Mouse (Mus musculus): ENCODE results near the gene Pde1a. TPM values are rescaled to one million over a fixed set of nuclear protein-coding genes. Genes with fewer than 3 reads are reported as not detected.
A peak's percentile ranks its signal among the peaks of the same experiment; 100 is the strongest.

Pde1a gene
- polyA plus RNA-seq (2016; fragmentation: Nextera tagmentation; extraction: Ambion mirVana), result 40.5 and 41.2 TPM in 2 replicates

DNA sequence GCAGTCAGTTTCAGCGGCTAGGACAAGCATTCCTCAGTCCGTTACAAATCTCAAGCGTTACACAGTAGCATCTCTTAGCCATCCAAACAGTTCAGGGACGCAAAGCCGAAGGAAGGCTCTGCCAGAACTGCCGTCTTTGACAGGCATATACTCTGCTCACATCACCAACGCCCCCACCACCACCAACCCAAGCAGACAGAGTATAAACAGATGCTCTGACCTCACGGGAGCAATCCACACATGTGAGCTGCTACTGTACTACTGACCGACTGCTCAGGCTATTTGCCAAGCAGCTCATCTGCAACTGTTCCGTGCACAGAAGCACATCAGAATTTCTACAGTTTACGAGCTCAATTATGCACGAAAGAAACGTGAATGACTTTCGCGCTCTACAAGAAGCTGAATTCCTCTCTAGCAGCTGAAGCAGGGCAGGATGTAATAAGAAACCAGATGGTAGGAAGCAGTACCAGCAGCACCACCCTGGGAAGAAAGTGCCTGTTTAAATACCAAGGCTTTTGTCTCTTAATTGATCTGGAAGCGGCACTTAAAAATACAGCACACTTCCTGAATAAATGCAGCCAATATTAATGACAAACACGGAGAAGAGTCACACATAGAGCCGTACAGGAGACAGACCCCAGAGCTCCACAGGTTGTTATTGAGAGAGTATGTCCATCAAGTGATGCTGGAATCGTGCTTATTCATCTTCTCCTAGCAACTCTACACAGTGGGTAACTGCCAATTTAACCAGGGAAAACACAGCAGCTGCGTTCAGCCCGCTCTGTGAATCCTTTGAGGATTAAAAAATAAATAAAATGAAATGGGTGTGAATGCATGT lies at the start of gene Pde1a:
Gene Pde1a, minus strand, starts transcription at position 598 of the 838 bp plus-strand sequence.
- peak within 1 kb of the TSS; percentile 38 for H3K4me3 ChIP-seq
- H3K4me1 ChIP-seq (replicated peaks), result peaks cover 12% of the 10 kb centered on the region
- peak within 1 kb of the TSS; percentile 43 for H3K9ac ChIP-seq
- 29% methylated on average over 21 of the region's 21 CpGs for WGBS
- no peaks in the 10 kb centered on the region for H3K36me3 ChIP-seq
- H3K27me3 ChIP-seq (replicated peaks), result no peaks in the 10 kb centered on the region
- H3K27ac ChIP-seq (ENCODE audit: poor library complexity, severe bottlenecking), result no peak within 1 kb of the TSS
- H3K4me2 ChIP-seq, result peak within 1 kb of the TSS; percentile 73
- no peaks in the 10 kb centered on the region for H3K9me3 ChIP-seq (replicated peaks)
- ATAC-seq (ENCODE audit: insufficient number of reproducible peaks, low FRiP score), result no peak

DNA sequence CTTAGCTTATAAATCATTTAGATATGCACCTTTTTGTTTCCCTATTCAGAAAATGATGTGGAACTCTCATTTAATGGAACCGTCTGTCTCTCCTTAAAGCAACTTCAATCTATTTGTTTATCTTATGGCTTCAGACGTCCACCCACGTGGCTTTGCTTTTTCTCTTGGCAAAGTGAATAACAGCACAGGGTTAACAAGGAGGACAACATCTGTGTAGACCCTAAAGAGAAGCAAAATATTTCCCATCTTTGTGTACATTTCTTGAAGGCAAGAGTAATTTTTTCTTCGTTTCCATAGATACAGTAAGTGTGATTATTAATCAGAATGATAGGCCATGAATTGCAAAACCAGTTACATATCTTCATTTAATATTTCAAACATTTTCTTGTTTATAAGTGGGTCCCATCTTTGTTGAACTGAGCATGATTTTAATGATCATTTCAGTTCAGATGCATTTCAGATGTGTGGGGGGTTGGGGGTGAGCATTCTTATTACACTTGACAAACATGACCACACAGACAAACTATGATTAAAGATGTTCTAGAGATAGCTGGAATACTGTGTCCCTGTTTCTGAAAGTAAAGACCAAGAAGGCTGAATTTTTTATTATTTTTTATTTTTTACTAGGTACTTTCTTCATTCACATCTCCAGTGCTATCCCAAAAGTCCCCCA lies 49.5 kb upstream of the Pde1a start:
- Histone ChIP-seq H3K9me3 (replicated peaks) (no peaks in the 10 kb centered on the region), H3K9ac (no peak overlapping the region), H3K36me3 (no peaks in the 10 kb centered on the region), H3K4me1 (replicated peaks) (peaks cover 3% of the 10 kb centered on the region; the same call in 1 of the 2 replicates), H3K4me3 (no peak overlapping the region), H3K27me3 (replicated peaks) (0 out of 2 replicates have a peak, but pooled peaks cover 8% of the 10 kb centered on the region), H3K27ac (ENCODE audit: poor library complexity, severe bottlenecking) (no peak overlapping the region), H3K4me2 (no peak overlapping the region)
- no peak for ATAC-seq (ENCODE audit: insufficient number of reproducible peaks, low FRiP score)
- WGBS, result 69% methylated on average over 4 of the region's 4 CpGs

DNA sequence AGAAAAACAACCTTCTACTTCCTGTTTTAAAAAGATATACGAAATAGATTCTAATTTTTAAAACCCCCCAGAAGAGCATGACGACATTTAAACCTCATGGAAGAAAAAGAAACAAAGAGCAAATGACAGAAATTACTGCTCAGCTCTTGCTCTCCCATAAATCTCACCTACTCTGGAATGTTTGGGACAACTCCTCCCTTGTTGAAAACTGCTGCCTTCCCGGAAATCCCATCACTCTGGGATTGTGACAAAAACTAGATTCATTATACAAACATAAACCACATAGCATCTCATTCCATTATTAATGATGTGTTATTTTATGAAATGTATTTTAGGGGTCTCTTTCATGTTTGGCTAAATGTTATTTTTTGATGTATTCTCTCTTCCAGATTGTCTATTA lies 48.9 kb upstream of the Pde1a start:
- H3K27me3 ChIP-seq (replicated peaks), result 0 out of 2 replicates have a peak, but pooled peaks cover 8% of the 10 kb centered on the region
- H3K36me3 ChIP-seq, result no peaks in the 10 kb centered on the region
- peaks cover 3% of the 10 kb centered on the region; the same call in 1 of the 2 replicates for H3K4me1 ChIP-seq (replicated peaks)
- H3K4me3 ChIP-seq, result no peak overlapping the region
- ATAC-seq (ENCODE audit: insufficient number of reproducible peaks, low FRiP score), result no peak
- H3K4me2 ChIP-seq, result no peak overlapping the region
- H3K9ac ChIP-seq, result no peak overlapping the region
- WGBS, result 76% methylated on average over 3 of the region's 3 CpGs
- H3K9me3 ChIP-seq (replicated peaks), result no peaks in the 10 kb centered on the region
- no peak overlapping the region for H3K27ac ChIP-seq (ENCODE audit: poor library complexity, severe bottlenecking)

DNA sequence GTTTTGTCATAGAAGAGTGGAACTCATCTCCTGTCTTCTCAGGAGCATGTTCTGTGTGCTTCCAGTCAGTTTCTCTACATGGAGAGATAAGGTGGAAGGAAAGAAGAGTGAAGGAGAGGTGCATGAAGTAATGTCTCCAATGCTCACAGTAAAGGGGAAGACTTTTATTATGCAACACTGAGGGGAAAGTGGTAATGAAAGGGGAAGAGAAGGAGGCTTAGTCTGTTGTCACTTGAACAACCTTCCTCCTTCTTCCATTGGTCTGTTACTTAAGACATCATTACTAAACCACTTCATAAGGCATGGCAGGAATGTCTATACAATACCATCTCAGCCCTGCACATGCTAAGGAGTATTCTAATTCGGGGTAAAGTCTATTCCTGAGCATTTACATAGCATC lies 38.8 kb upstream of the Pde1a start:
- WGBS, result 93% methylated on average over 1 of the region's 1 CpGs
- no peak overlapping the region for H3K4me3 ChIP-seq
- peaks cover 13% of the 10 kb centered on the region for H3K4me1 ChIP-seq (replicated peaks)

GRCm38 (mm10) chr2:80158784-80159183 lies 29.5 kb upstream of the Pde1a start:
- no peaks in the 10 kb centered on the region for H3K4me1 ChIP-seq (replicated peaks)
- ATAC-seq (ENCODE audit: insufficient number of reproducible peaks, low FRiP score), result no peak
- H3K27me3 ChIP-seq (replicated peaks), result no peaks in the 10 kb centered on the region
- 85% methylated on average over 2 of the region's 2 CpGs for WGBS
- H3K9me3 ChIP-seq (replicated peaks), result no peaks in the 10 kb centered on the region
- H3K36me3 ChIP-seq, result no peaks in the 10 kb centered on the region
- H3K4me3 ChIP-seq, result no peak overlapping the region
- no peak overlapping the region for H3K9ac ChIP-seq
- no peak overlapping the region for H3K4me2 ChIP-seq
- H3K27ac ChIP-seq (ENCODE audit: poor library complexity, severe bottlenecking), result no peak overlapping the region

More for the DNA sequence above, 38.8 kb upstream of the Pde1a start:
- Histone ChIP-seq H3K27ac (ENCODE audit: poor library complexity, severe bottlenecking) (no peak overlapping the region), H3K27me3 (replicated peaks) (peaks cover 4% of the 10 kb centered on the region; the same call in 1 of the 2 replicates), H3K4me2 (no peak overlapping the region), H3K9ac (no peak overlapping the region), H3K36me3 (no peaks in the 10 kb centered on the region), H3K9me3 (replicated peaks) (no peaks in the 10 kb centered on the region)
- no peak for ATAC-seq (ENCODE audit: insufficient number of reproducible peaks, low FRiP score)

GRCm38 (mm10) chr2:80158196-80158595 lies 28.9 kb upstream of the Pde1a start:
- no peak for ATAC-seq (ENCODE audit: insufficient number of reproducible peaks, low FRiP score)
- WGBS, result 73% methylated on average over 3 of the region's 3 CpGs
- no peak overlapping the region for H3K4me3 ChIP-seq
- no peaks in the 10 kb centered on the region for H3K36me3 ChIP-seq
- no peaks in the 10 kb centered on the region for H3K27me3 ChIP-seq (replicated peaks)
- H3K4me1 ChIP-seq (replicated peaks), result no peaks in the 10 kb centered on the region
- no peaks in the 10 kb centered on the region for H3K9me3 ChIP-seq (replicated peaks)
- no peak overlapping the region for H3K4me2 ChIP-seq
- H3K9ac ChIP-seq, result no peak overlapping the region
- no peak overlapping the region for H3K27ac ChIP-seq (ENCODE audit: poor library complexity, severe bottlenecking)

GRCm38 (mm10) chr2:80150019-80150418 lies 20.8 kb upstream of the Pde1a start:
- Histone ChIP-seq H3K27me3 (replicated peaks) (no peaks in the 10 kb centered on the region), H3K4me3 (no peak overlapping the region), H3K4me1 (replicated peaks) (no peaks in the 10 kb centered on the region), H3K4me2 (no peak overlapping the region), H3K9me3 (replicated peaks) (no peaks in the 10 kb centered on the region), H3K9ac (no peak overlapping the region), H3K27ac (ENCODE audit: poor library complexity, severe bottlenecking) (no peak overlapping the region), H3K36me3 (no peaks in the 10 kb centered on the region)
- no peak for ATAC-seq (ENCODE audit: insufficient number of reproducible peaks, low FRiP score)
- 77% methylated on average over 6 of the region's 6 CpGs for WGBS

- no peak for ATAC-seq (ENCODE audit: insufficient number of reproducible peaks, low FRiP score)
- Histone ChIP-seq H3K4me2 (no peak overlapping the region), H3K9ac (no peak overlapping the region), H3K9me3 (replicated peaks) (no peaks in the 10 kb centered on the region), H3K4me1 (replicated peaks) (no peaks in the 10 kb centered on the region), H3K36me3 (no peaks in the 10 kb centered on the region), H3K4me3 (no peak overlapping the region), H3K27me3 (replicated peaks) (no peaks in the 10 kb centered on the region), H3K27ac (ENCODE audit: poor library complexity, severe bottlenecking) (no peak overlapping the region)
- WGBS, result 76% methylated on average over 3 of the region's 3 CpGs
Observed at GRCm38 (mm10) chr2:80149332-80149731, 20.1 kb upstream of the Pde1a start.

DNA sequence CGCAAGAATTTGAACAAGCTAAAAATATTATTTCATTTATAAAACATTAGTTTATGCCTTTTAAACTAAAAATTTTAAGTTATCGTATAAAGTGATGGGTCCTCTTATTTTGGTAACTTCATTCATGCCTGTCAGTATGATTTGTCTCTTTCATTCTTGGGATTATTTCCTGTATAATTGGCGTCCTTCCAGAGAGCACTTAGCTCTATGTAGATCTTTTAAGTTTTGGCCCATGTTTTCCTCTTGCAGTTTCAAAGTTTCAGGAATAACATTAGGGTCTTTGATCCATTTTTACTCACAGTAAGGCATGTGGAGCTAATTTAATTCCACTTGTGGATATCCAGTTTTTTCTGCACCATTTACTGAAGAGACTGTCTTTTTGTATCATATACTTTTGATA lies 5.8 kb upstream of the Pde1a start:
- H3K36me3 ChIP-seq, result no peaks in the 10 kb centered on the region
- no peak overlapping the region for H3K27ac ChIP-seq (ENCODE audit: poor library complexity, severe bottlenecking)
- H3K4me3 ChIP-seq, result no peak overlapping the region
- H3K9ac ChIP-seq, result no peak overlapping the region
- no peak overlapping the region for H3K4me2 ChIP-seq
- no peaks in the 10 kb centered on the region for H3K4me1 ChIP-seq (replicated peaks)
- ATAC-seq (ENCODE audit: insufficient number of reproducible peaks, low FRiP score), result no peak
- H3K27me3 ChIP-seq (replicated peaks), result no peaks in the 10 kb centered on the region
- 77% methylated on average over 3 of the region's 3 CpGs for WGBS
- no peaks in the 10 kb centered on the region for H3K9me3 ChIP-seq (replicated peaks)

- H3K4me1 ChIP-seq (replicated peaks), result peaks cover 12% of the 10 kb centered on the region
- no peak overlapping the region for H3K9ac ChIP-seq
- no peaks in the 10 kb centered on the region for H3K27me3 ChIP-seq (replicated peaks)
- no peak for ATAC-seq (ENCODE audit: insufficient number of reproducible peaks, low FRiP score)
- H3K4me3 ChIP-seq, result no peak overlapping the region
- no peaks in the 10 kb centered on the region for H3K36me3 ChIP-seq
- no peak overlapping the region for H3K4me2 ChIP-seq
- H3K9me3 ChIP-seq (replicated peaks), result no peaks in the 10 kb centered on the region
- WGBS, result 72% methylated on average over 3 of the region's 3 CpGs
- H3K27ac ChIP-seq (ENCODE audit: poor library complexity, severe bottlenecking), result no peak overlapping the region
Observed at GRCm38 (mm10) chr2:80132677-80133076, 3.4 kb upstream of the Pde1a start.

GRCm38 (mm10) chr2:80126663-80127062 lies 2.6 kb downstream of the Pde1a start:
- Histone ChIP-seq H3K9me3 (replicated peaks) (no peaks in the 10 kb centered on the region), H3K4me1 (replicated peaks) (peaks cover 12% of the 10 kb centered on the region), H3K36me3 (no peaks in the 10 kb centered on the region), H3K27ac (ENCODE audit: poor library complexity, severe bottlenecking) (no peak overlapping the region), H3K4me3 (no peak overlapping the region), H3K9ac (no peak overlapping the region), H3K4me2 (no peak overlapping the region), H3K27me3 (replicated peaks) (no peaks in the 10 kb centered on the region)
- WGBS, result 66% methylated on average over 4 of the region's 4 CpGs
- ATAC-seq (ENCODE audit: insufficient number of reproducible peaks, low FRiP score), result no peak

All from heart, embryonic 12.5 days (tissue).